Comparison of ENCODE assay signal across 7 mouse cellular contexts in the genomic region with DNA sequence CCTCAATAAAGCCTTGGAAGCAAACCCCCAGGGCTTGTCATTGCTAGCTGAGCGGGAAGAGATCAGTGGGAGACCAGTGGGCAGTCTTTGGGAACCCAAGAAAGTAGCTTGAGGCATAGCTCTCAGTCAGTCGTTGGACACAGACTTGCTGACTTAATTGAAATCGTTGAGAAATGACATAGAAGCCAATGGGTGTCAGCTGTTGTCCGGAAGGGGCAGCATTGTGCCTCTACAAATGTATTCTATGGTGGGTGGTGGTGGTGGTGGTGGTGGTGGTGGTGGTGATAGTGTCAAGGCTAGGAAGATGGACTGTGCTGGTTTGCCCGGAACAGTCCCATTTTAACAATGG. TPM values are rescaled to one million over a fixed set of nuclear protein-coding genes. Genes with fewer than 3 reads are reported as not detected.
A peak's percentile ranks its signal among the peaks of the same experiment; 100 is the strongest.
DNase-seq lines count a peak whose midpoint lies in the region; ATAC-seq and TF ChIP-seq lines count a peak whose summit lies in the region.

No protein-coding gene starts in this region.

- peak overlapping the region; percentile 77 for H3K9ac ChIP-seq in liver, embryonic 14.5 days (replicated peaks)
- peak overlapping the region; percentile 79 for H3K9ac ChIP-seq in stomach, postnatal 0 days (ENCODE audit: low read length)

- peak overlapping the region; percentile 98 for H3K4me3 ChIP-seq in spleen, adult 2 months (ENCODE audit: extremely low read depth, insufficient read depth, insufficient read length)
- peak overlapping the region; percentile 77 for H3K4me3 ChIP-seq in forebrain, embryonic 10.5 days
- peak overlapping the region; percentile 71 to 96 for H3K4me3 ChIP-seq in liver, embryonic 14.5 days (ENCODE audit: insufficient read depth in 1 of 2, low read depth in 2 of 2, low read length in 2 of 2)
- peak overlapping the region; percentile 68 for H3K4me3 ChIP-seq in stomach, postnatal 0 days (ENCODE audit: low read depth, low read length)

- TF ChIP-seq EP300 in liver, embryonic 14.5 days (IDR thresholded peaks at IDR 0.05; ENCODE audit: low read depth): no peak
- no peak for TF ChIP-seq EP300 in stomach, postnatal 0 days (optimal IDR thresholded peaks at IDR 0.05)

- ATAC-seq in liver, embryonic 14.5 days (ENCODE audit: insufficient read depth): no peak
- no peak for ATAC-seq in stomach, postnatal 0 days (ENCODE audit: low FRiP score, low TSS enrichment)
- no peak for ATAC-seq in monocyte, adult 5-6 weeks (replicated peaks; ENCODE audit: insufficient number of reproducible peaks, low FRiP score, low TSS enrichment, poor library complexity, severe bottlenecking)
- ATAC-seq in erythroid progenitor cell, adult 5-6 weeks (replicated peaks; ENCODE audit: low FRiP score, poor library complexity, severe bottlenecking): no peak

- no peaks in the 10 kb centered on the region for H3K27me3 ChIP-seq in spleen, adult 2 months (ENCODE audit: control insufficient read depth, insufficient read depth, low read length)
- no peaks in the 10 kb centered on the region for H3K27me3 ChIP-seq in forebrain, embryonic 10.5 days (ENCODE audit: poor library complexity, severe bottlenecking)
- no peaks in the 10 kb centered on the region for H3K27me3 ChIP-seq in liver, embryonic 14.5 days (ENCODE audit: control insufficient read depth, insufficient read depth, low read length)
- H3K27me3 ChIP-seq in stomach, postnatal 0 days (ENCODE audit: control insufficient read depth, insufficient read depth, low read length): no peaks in the 10 kb centered on the region

- no peak for TF ChIP-seq POLR2A in spleen, adult 2 months (IDR thresholded peaks at IDR 0.05; ENCODE audit: low read depth, low read length)

- no peak for DNase-seq in spleen, adult 2 months (ENCODE audit: low read depth in 1 of 2, low spot score in 2 of 2)
- no peak for DNase-seq in spleen, adult 12 weeks (ENCODE audit: low spot score)
- DNase-seq in forebrain, embryonic 10.5 days (ENCODE audit: extremely low spot score, low spot score): no peak
- DNase-seq in liver, embryonic 14.5 days (ENCODE audit: low read depth in 3 of 3, low spot score in 3 of 3): peak in 1 of 3 experiments; percentile 10
- no peak for DNase-seq in stomach, postnatal 0 days (ENCODE audit: low spot score)

- WGBS in spleen, adult 2 months: 28% methylated on average over 5 of the region's 5 CpGs
- WGBS in forebrain, embryonic 10.5 days: 37% methylated on average over 5 of the region's 5 CpGs
- 23% methylated on average over 5 of the region's 5 CpGs for WGBS in liver, embryonic 14.5 days (ENCODE audit: insufficient replicate concordance)
- 40% methylated on average over 5 of the region's 5 CpGs for WGBS in stomach, postnatal 0 days

- TF ChIP-seq CTCF in spleen, adult 2 months (IDR thresholded peaks at IDR 0.05; ENCODE audit: extremely low read depth, insufficient read depth, insufficient read length, insufficient replicate concordance): no peak
- TF ChIP-seq CTCF in liver, embryonic 14.5 days (IDR thresholded peaks at IDR 0.05; ENCODE audit: low read depth): 0 out of 2 replicates have a peak, but pooled peaks have one; percentile 23
- peak; percentile 22 for TF ChIP-seq CTCF in stomach, postnatal 0 days (IDR thresholded peaks at IDR 0.05; ENCODE audit: low read depth)

- H3K9me3 ChIP-seq in forebrain, embryonic 10.5 days: no peaks in the 10 kb centered on the region
- H3K9me3 ChIP-seq in liver, embryonic 14.5 days (ENCODE audit: control insufficient read depth, low read length): no peaks in the 10 kb centered on the region
- H3K9me3 ChIP-seq in stomach, postnatal 0 days (ENCODE audit: control insufficient read depth, low read length): no peaks in the 10 kb centered on the region

- H3K4me2 ChIP-seq in liver, embryonic 14.5 days (ENCODE audit: low read depth): peak overlapping the region; percentile 94
- peak overlapping the region; percentile 99 for H3K4me2 ChIP-seq in stomach, postnatal 0 days (replicated peaks; ENCODE audit: low read depth)

- H3K36me3 ChIP-seq in spleen, adult 2 months (ENCODE audit: control insufficient read depth, insufficient read depth, low read length): peaks cover 21% of the 10 kb centered on the region
- peaks cover 35% of the 10 kb centered on the region for H3K36me3 ChIP-seq in forebrain, embryonic 10.5 days (replicated peaks)
- H3K36me3 ChIP-seq in liver, embryonic 14.5 days (replicated peaks; ENCODE audit: control insufficient read depth, insufficient read depth, low read depth): no peaks in the 10 kb centered on the region
- H3K36me3 ChIP-seq in stomach, postnatal 0 days (ENCODE audit: control insufficient read depth, insufficient read depth, low read length): peaks cover 14% of the 10 kb centered on the region

- 0 out of 2 replicates have a peak overlapping the region, but pooled peaks have one; percentile 99 for H3K27ac ChIP-seq in spleen, adult 2 months (ENCODE audit: insufficient read depth, low read length)
- H3K27ac ChIP-seq in forebrain, embryonic 10.5 days: peak overlapping the region; percentile 94
- no peak overlapping the region for H3K27ac ChIP-seq in liver, embryonic 14.5 days
- no peak overlapping the region; the same call in 1 of the 2 replicates for H3K27ac ChIP-seq in stomach, postnatal 0 days (replicated peaks)

- H3K4me1 ChIP-seq in spleen, adult 2 months (ENCODE audit: control insufficient read depth, insufficient read depth, insufficient read length): peaks cover 7% of the 10 kb centered on the region; the same call in 1 of the 2 replicates
- H3K4me1 ChIP-seq in forebrain, embryonic 10.5 days: peaks cover 21% of the 10 kb centered on the region
- H3K4me1 ChIP-seq in liver, embryonic 14.5 days (replicated peaks; ENCODE audit: control insufficient read depth in 2 of 2, insufficient read depth in 2 of 2, low read length in 1 of 2): peaks cover 2 to 12% of the 10 kb centered on the region in 2 experiments; a peak in 2 of 4 replicates
- 0 out of 2 replicates have a peak, but pooled peaks cover 3% of the 10 kb centered on the region for H3K4me1 ChIP-seq in stomach, postnatal 0 days (replicated peaks; ENCODE audit: control insufficient read depth, insufficient read depth)

RNA-seq across cellular contexts. Expression of a gene that starts 0.9 kb away (rescaled TPM):
- polyA plus RNA-seq in spleen, adult 2 months (2012; rRNA removed): 9.5 and 11.1 TPM in 2 replicates
- polyA plus RNA-seq in forebrain, embryonic 10.5 days (2016; fragmentation: Nextera tagmentation; extraction: Ambion mirVana): 8.7 and 9.9 TPM in 2 replicates
- polyA plus RNA-seq in liver, embryonic 14.5 days (2012; rRNA removed): 1.3 and 1.5 TPM in 2 replicates
- polyA plus RNA-seq in liver, embryonic 14.5 days (2014; fragmentation: Nextera tagmentation; extraction: Ambion mirVana): 2.1 and 2.3 TPM in 2 replicates
- polyA plus RNA-seq in stomach, postnatal 0 days (2015; fragmentation: Nextera tagmentation; extraction: Ambion mirVana): 3.1 and 3.7 TPM in 2 replicates
- 13.3 to 32.2 TPM (median 20.8 TPM) in 3 replicates for total RNA-seq in monocyte, adult 5-6 weeks (2017)
- 2.9 and 4.6 TPM in 2 replicates for total RNA-seq in erythroid progenitor cell, adult 5-6 weeks (2015; ENCODE audit: low replicate concordance)
- 2.7 and 3.3 TPM in 2 replicates for total RNA-seq in erythroid progenitor cell, adult 5-6 weeks (2017; ENCODE audit: low replicate concordance)

RNA-seq across cellular contexts. Expression of a gene that starts 6.8 kb away (rescaled TPM):
- not detected in 2 replicates for polyA plus RNA-seq in spleen, adult 2 months (2012; rRNA removed)
- polyA plus RNA-seq in forebrain, embryonic 10.5 days (2016; fragmentation: Nextera tagmentation; extraction: Ambion mirVana): not detected in 2 replicates
- polyA plus RNA-seq in liver, embryonic 14.5 days (2012; rRNA removed): not detected in 2 replicates
- not detected in 2 replicates for polyA plus RNA-seq in liver, embryonic 14.5 days (2014; fragmentation: Nextera tagmentation; extraction: Ambion mirVana)
- not detected in 2 replicates for polyA plus RNA-seq in stomach, postnatal 0 days (2015; fragmentation: Nextera tagmentation; extraction: Ambion mirVana)
- total RNA-seq in monocyte, adult 5-6 weeks (2017): 2.8 TPM in 1 of 3 replicates, not detected in the others
- total RNA-seq in erythroid progenitor cell, adult 5-6 weeks (2015; ENCODE audit: low replicate concordance): not detected in 2 replicates
- not detected in 2 replicates for total RNA-seq in erythroid progenitor cell, adult 5-6 weeks (2017; ENCODE audit: low replicate concordance)

Comparison
In these comparisons a context has a peak if more than half of its experiments do, and no peak if none do; other contexts are left out.
1. H3K27ac ChIP-seq: peak in spleen, adult 2 months (single experiment) and forebrain, embryonic 10.5 days (single experiment); none in liver, embryonic 14.5 days (single experiment) and stomach, postnatal 0 days (single experiment).
2. Peak in every context shown above with its lines, with median percentiles within 50 percentile points of each other: H3K4me3 ChIP-seq.